Mouse (Mus musculus): Measurements from ENCODE around the gene Npdc1.
"Not testable (repeated sequence)": the region's sequence is repeated elsewhere in the genome, so short reads cannot be mapped to it uniquely, and the experiment has no call there.

The Npdc1 gene

GRCm38 (mm10) chr2:25394281-25395221, 4.6 kb upstream of the Npdc1 start:
- DNase-seq (ENCODE audit: low read depth in 1 of 2, low spot score in 2 of 2): no peak

DNA sequence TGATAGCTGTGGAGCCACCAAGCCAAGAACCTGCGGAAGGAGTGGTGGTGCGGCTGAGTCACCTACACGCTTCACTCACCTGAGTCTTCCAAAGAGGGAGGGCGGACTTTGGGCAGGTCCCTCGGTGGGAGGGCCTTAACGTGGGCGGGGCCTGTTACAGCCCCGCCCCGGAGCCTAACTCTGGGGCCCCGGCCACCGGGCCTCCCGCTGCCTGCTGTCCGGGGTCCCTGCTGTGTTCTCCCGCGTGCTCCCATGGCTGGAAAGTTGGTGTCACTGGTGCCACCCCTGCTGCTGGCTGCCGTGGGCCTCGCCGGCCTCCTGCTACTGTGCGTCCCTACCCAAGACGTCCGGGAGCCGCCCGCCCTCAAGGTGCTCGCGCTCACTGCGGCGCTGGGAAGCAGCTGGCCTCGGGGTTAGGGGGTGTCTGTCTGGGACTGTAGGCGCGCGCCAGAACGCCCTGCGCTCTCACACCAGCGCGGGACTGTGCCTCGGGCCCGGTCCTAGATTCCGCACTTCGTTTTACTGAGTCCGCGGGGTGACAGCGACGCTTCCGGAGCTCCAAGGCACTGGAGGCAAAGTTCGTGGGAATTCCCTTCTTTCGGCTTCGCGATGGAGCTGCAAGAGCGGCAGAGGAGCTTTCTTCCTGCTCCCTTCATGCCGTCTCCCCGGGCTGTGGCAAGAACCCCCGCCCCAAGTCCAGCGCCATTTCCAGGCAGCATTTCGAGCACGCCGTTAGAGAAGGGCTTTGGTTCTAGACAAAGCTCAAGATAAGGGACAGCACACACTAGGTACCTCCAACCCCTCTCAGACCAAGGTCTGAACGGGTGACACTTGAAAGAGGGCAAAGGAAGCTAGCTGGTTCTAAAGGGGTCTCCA, 3.2 kb upstream of the Npdc1 start, which contains the start of gene Entpd2:
TSS of gene Entpd2 (plus strand) at position 154 of the 876 bp plus-strand sequence.
- no peak for DNase-seq (ENCODE audit: low read depth in 1 of 2, low spot score in 2 of 2)

- no peak for DNase-seq (ENCODE audit: low read depth in 1 of 2, low spot score in 2 of 2)
These were observed 2.6 kb upstream of the Npdc1 start for GRCm38 (mm10) chr2:25396597-25396983.

DNA sequence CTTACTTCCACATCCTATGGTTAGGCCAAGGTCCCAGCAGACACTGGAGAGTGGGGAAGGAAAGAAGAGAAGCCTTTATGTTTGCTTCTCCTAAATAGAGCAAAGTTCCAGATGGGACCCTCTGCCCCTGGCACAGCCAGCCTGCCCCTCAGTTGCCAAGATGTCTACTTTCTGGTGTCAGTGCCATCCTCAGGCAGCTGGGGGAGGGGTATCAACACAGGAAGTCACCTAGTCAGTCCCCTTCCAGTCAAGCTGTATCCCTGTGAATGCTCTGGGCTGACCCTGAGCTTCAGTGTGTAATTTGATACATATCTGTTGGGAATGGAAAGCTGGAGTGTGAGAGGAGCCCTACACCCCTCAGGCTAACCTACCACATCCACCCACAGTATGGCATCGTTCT, 2.1 kb upstream of the Npdc1 start:
- no peak for DNase-seq (ENCODE audit: low read depth in 1 of 2, low spot score in 2 of 2)

DNA sequence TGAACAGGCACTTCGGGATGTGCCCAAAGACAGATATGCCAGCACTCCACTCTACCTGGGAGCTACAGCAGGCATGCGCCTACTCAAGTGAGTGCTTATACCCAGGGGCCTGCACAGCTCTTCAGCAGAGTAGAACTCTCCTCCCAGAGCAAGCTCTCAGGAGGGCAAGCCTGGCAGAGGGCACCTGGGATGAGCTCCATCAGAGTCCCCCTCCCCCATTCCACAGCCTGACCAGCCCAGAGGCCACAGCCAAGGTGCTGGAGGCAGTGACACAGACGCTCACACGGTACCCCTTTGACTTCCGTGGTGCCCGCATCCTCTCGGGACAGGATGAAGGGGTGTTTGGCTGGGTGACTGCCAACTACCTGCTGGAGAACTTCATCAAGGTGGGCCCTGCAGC, 1.1 kb upstream of the Npdc1 start:
- no peak for DNase-seq (ENCODE audit: low read depth in 1 of 2, low spot score in 2 of 2)

DNA sequence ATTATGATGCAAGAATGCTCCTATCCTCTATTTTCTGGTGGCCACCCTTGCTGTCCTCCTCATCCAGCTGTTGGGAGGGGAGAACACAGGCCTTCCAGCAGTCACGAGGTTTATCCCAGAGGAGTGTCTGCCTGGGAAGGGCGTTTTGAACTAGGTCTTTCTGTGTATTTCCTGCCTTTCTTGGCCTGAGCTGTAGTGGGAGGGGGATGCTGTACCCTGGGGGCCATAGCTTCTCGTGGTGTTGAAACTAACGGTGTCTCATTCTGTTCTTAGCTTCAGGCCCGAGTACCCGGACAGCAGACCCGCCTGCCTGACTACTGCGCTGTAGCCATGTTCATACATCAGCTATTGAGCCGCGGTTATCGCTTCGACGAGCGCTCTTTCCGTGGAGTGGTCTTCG, 1.1 kb downstream of the Npdc1 start:
- DNase-seq (ENCODE audit: low read depth in 1 of 2, low spot score in 2 of 2): no peak

- DNase-seq (ENCODE audit: low read depth in 1 of 2, low spot score in 2 of 2): no peak
These were observed 1.6 kb downstream of the Npdc1 start for GRCm38 (mm10) chr2:25400764-25401163.

DNA sequence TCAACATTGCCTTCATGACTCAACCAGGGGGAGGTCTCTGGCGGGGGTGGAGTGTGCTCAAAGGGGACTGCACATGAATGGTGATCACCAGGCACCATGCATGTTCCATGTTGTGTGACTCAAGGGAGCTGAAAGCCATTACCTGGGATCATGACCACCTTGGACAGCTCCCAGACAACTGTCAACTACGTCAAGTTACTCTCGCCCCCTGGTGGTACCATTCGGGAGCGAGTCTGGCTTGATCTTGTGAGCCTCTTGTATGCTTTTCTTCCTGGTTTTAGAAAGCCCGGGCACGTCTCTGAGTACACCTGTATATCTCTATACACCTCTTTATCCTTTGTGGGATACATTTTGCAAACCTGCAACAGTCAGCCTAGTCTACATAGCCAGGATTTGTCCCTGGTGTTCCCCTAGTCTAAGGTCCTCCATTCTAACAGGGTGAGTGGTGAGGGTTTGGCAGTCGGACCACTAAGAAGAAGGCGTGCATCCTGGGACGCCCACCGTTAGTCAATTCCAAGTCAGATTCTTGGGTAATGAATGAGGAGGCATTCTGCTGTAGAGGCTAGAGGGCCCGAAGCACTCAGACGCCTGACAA, 3.3 kb downstream of the Npdc1 start:
- DNase-seq (ENCODE audit: low read depth in 1 of 2, low spot score in 2 of 2): peak; percentile 50 to 63

DNA sequence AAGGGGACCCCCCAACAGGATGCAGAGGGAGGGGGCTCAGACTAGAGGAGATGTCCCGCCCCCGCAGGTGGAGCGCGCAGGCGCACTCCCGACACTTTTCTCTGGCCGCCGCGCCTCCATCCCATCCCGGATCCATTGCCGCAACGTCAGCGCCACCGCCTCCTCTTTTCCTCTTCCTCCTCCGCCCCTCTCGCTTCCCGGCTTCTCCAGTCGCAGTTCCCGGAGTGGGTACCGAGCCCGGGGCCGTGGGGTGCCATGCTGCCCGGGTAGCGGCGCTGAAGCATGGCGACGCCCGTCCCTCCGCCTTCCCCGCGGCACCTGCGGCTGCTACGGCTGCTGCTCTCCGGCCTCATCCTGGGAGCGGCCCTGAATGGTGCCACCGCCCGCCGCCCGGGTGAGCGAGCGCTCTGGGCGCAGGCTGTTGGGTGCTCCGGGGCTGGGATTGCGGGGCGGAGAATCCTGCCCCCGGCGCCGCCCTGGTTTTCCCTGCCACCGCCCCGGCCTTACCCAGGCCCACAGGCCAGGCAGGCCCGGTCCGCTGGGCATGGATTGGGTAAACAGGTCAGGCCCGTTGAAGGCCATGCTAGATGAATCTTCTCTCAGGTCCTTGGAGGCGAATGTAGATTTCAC, 3.9 kb downstream of the Npdc1 start:
- no peak for DNase-seq (ENCODE audit: low read depth in 1 of 2, low spot score in 2 of 2)

DNA sequence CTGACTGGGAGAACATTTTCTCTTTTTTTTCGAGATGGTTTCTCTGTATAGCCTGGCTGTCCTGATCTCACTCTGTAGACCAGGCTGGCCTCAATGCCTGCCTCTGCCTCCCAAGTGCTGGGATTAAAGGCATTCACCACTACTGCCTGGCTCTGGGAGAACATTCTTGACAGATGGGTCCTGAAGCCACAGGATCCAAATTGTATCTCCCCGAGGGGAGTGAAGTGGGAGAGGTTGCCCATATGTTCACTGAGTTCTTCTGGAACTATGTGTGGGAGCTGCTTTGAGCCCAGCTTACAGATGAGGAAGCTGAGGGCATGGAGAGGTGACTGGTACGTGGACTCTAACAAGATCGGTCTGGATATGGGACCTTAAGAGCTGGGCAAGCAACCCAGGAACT, 4.8 kb downstream of the Npdc1 start:
- no peak for DNase-seq (ENCODE audit: low read depth in 1 of 2, low spot score in 2 of 2)

DNA sequence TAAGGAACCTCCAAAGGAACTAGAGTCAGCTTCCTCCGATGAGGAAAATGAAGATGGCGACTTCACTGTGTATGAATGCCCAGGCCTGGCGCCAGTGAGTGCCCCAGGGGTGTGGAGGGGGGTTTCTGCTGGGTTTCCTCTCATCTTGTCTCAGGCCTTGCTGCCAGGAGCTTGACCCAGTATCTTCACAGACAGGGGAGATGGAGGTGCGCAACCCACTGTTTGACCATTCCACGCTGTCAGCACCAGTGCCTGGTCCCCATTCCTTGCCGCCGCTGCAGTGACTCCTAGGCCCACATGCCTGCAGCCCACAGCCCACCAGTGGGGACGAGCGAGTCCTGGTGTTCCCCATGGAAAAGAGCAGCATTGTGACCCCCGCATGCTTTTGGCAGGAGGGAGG, 9.8 kb downstream of the Npdc1 start:
- DNase-seq (ENCODE audit: low read depth in 1 of 2, low spot score in 2 of 2): no peak

DNA sequence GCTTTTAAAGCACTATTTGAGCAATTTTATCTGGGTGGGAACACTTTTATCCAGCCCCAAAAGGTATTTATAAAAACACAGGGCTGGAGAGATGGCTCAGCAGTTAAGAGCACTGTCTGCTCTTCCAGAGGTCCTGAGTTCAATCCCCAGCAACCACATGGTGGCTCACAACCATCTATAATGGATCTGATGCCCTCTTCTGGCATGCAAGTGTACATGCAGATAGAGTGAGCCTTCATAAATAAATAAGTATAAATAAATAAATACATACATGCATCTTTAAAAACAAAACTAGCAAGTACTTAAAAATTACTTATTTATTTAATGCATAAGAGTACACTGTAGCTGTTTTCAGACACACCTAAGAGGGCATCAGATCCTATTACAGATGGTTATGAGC, 14.3 kb downstream of the Npdc1 start:
- not testable (repeated sequence) for DNase-seq (ENCODE audit: low read depth in 1 of 2, low spot score in 2 of 2)

DNA sequence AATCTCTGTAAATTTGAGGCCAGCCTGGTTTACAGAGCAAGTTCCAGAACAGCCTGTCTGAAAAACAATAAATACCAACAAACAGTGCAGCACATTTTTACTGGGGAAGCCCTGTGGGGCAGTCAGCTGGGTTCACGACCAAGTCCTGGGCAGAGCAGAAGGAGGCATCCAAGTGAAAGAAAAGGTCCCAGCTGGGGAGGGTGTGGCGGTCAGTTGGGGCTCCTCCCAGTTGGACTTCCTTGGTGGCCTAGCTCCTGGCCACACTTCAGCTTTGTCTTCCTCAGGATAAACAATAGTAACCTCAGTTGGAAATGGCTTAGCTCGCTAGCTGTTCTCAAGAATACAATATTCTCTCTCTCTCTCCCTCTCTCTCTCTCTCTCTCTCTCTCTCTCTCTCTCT, 18.3 kb downstream of the Npdc1 start:
- DNase-seq (ENCODE audit: low read depth in 1 of 2, low spot score in 2 of 2): no peak

DNA sequence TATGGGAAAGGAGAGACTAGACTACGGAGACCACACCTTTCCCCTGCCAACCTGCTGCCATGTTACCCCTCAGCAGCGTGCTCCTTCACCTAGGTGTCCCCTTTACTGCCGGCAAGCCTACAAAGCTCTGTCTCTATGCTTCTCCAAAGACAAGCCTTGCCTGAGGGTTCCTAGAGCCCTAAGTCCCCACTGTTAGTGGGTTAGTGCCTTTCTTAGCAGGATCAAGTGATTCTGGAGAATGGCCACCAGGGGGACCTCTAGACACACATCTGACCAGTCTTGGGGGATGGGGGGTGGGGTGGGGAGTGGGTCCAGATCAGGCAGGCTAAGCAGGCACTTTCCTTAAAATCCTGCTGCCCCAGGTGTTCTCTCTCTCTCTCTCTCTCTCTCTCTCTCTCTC, 22.7 kb downstream of the Npdc1 start:
- DNase-seq (ENCODE audit: low read depth in 1 of 2, low spot score in 2 of 2): no peak

- DNase-seq (ENCODE audit: low read depth in 1 of 2, low spot score in 2 of 2): peak; percentile 65 to 67
These were observed 23.6 kb downstream of the Npdc1 start, which contains the start of gene Fut7 for GRCm38 (mm10) chr2:25422587-25423410. Gene Fut7, plus strand, starts transcription at chr2:25423267.

DNA sequence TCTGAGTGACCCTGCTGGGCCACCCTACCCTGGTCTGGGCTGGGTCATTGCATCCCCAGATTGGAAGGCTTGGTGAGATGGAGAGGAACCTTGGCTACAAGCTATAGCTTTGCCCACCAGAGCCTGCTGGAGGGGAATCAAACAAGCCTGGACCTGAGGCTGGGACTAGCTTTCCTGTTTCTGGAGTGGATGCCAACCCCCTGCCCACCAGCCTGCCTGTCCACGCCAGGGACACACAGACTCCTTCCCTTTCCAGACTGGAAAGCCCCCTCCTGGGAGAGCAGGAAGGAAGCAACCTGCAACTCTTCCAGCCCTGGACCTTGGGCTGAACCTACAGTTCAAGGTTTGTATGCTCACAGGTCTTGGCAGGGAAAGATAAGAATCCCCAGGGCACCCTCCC, 24.5 kb downstream of the Npdc1 start:
- DNase-seq (ENCODE audit: low read depth in 1 of 2, low spot score in 2 of 2): no peak

DNA sequence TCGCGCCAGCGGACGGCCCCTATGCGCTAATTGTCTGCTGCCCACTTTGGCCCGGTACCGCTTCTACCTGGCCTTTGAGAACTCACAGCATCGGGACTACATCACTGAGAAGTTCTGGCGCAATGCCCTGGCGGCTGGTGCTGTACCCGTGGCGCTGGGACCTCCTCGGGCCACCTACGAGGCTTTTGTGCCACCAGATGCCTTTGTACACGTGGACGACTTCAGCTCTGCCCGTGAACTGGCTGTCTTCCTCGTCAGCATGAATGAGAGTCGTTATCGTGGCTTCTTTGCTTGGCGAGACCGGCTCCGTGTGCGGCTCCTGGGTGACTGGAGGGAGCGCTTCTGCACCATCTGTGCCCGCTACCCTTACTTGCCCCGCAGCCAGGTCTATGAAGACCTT, 26.3 kb downstream of the Npdc1 start:
- DNase-seq (ENCODE audit: low read depth in 1 of 2, low spot score in 2 of 2): no peak

DNA sequence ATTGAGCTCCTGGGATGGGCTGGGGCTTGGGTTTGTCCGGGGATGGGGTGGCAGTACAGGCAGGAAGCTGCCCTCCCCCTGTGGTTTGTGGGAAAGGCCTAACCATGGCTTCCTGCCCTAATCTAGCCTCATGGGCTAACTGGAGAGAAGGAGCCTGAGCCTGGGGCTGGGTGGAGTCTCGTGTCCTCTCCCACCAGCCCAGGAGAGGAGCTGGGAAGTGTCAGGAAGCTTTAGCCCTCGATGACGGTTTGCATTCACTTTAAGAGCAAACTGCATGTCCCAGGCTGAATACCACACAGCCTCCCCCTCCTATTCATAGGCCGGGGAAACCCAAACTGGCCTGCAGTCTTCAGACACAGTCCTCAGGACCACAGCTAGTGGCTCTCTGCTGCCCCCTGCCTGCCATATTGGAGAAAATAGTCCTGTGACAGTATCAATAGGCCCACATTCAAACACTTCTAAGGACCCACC, 27.6 kb downstream of the Npdc1 start:
- DNase-seq (ENCODE audit: low read depth in 1 of 2, low spot score in 2 of 2): peak in 1 of 2 experiments; percentile 54

- DNase-seq (ENCODE audit: low read depth in 1 of 2, low spot score in 2 of 2): no peak
These were observed 28.1 kb downstream of the Npdc1 start for GRCm38 (mm10) chr2:25427256-25427655.

Measured in monocyte, adult 2 months (primary cell).